Comparison of ENCODE assay signal across 7 mouse cellular contexts in genomic region chr7:29288942-29289638, GRCm38 (mm10). TPM values are rescaled to one million over a fixed set of nuclear protein-coding genes. Genes with fewer than 3 reads are reported as not detected.
DNase-seq lines count a peak whose midpoint lies in the region; ATAC-seq lines count a peak whose summit lies in the region.

TSS of gene Ppp1r14a (plus strand) at chr7:29289308.

- peaks cover 9% of the 10 kb centered on the region for H3K4me1 ChIP-seq in hindbrain, embryonic 16.5 days (ENCODE audit: control insufficient read depth, insufficient read depth, low read depth, low read length)
- peaks cover 42% of the 10 kb centered on the region for H3K4me1 ChIP-seq in limb, embryonic 12.5 days (replicated peaks)
- peaks cover 48% of the 10 kb centered on the region for H3K4me1 ChIP-seq in midbrain, embryonic 13.5 days (replicated peaks)

- no peaks in the 10 kb centered on the region for H3K36me3 ChIP-seq in hindbrain, embryonic 16.5 days (ENCODE audit: control insufficient read depth, insufficient read depth, low read length)
- H3K36me3 ChIP-seq in limb, embryonic 12.5 days: no peaks in the 10 kb centered on the region
- no peaks in the 10 kb centered on the region for H3K36me3 ChIP-seq in midbrain, embryonic 13.5 days
- no peaks in the 10 kb centered on the region for H3K36me3 ChIP-seq in splenic B cell, adult 2 months (ENCODE audit: control insufficient read depth, insufficient read depth, low read length, poor library complexity, severe bottlenecking)

- no peaks in the 10 kb centered on the region for H3K27me3 ChIP-seq in hindbrain, embryonic 16.5 days (replicated peaks; ENCODE audit: control insufficient read depth, insufficient read depth, low read length)
- H3K27me3 ChIP-seq in limb, embryonic 12.5 days: peaks cover 31% of the 10 kb centered on the region; the same call in 1 of the 2 replicates
- H3K27me3 ChIP-seq in midbrain, embryonic 13.5 days: peaks cover 16% of the 10 kb centered on the region
- no peaks in the 10 kb centered on the region for H3K27me3 ChIP-seq in splenic B cell, adult 2 months (ENCODE audit: control insufficient read depth, insufficient read depth, low read length, poor library complexity, severe bottlenecking)

- DNase-seq in ZHBTc4 (ENCODE audit: low read depth, low spot score): peak; percentile 87
- peak; percentile 80 to 88 for DNase-seq in cerebellum, postnatal 14 days
- DNase-seq in gastrocnemius, postnatal 10 days: peak; percentile 88
- DNase-seq in splenic B cell, adult 2 months (ENCODE audit: low read depth, low spot score): peak; percentile 70

- H3K27ac ChIP-seq in hindbrain, embryonic 16.5 days (ENCODE audit: low read depth, low read length): no peak within 1 kb of the TSS
- no peak within 1 kb of the TSS for H3K27ac ChIP-seq in limb, embryonic 12.5 days
- no peak within 1 kb of the TSS for H3K27ac ChIP-seq in midbrain, embryonic 13.5 days

- WGBS in hindbrain, embryonic 16.5 days: under 1% methylated on average over 43 of the region's 59 CpGs
- under 1% methylated on average over 59 of the region's 59 CpGs for WGBS in limb, embryonic 12.5 days
- 1% methylated on average over 59 of the region's 59 CpGs for WGBS in midbrain, embryonic 13.5 days

- H3K9me3 ChIP-seq in hindbrain, embryonic 16.5 days (ENCODE audit: control insufficient read depth, low read length): no peaks in the 10 kb centered on the region
- H3K9me3 ChIP-seq in limb, embryonic 12.5 days: no peaks in the 10 kb centered on the region
- no peaks in the 10 kb centered on the region for H3K9me3 ChIP-seq in midbrain, embryonic 13.5 days

- H3K9ac ChIP-seq in hindbrain, embryonic 16.5 days (ENCODE audit: low read depth, low read length): peak within 1 kb of the TSS; percentile 69
- H3K9ac ChIP-seq in limb, embryonic 12.5 days (replicated peaks): peak within 1 kb of the TSS; percentile 66
- peak within 1 kb of the TSS; percentile 67 for H3K9ac ChIP-seq in midbrain, embryonic 13.5 days (replicated peaks)

- H3K4me2 ChIP-seq in hindbrain, embryonic 16.5 days (ENCODE audit: low read length): peak within 1 kb of the TSS; percentile 76
- peak within 1 kb of the TSS; percentile 86 for H3K4me2 ChIP-seq in limb, embryonic 12.5 days
- peak within 1 kb of the TSS; percentile 95 for H3K4me2 ChIP-seq in midbrain, embryonic 13.5 days (replicated peaks)

- H3K4me3 ChIP-seq in hindbrain, embryonic 16.5 days (ENCODE audit: low read length): peak within 1 kb of the TSS; percentile 51
- peak within 1 kb of the TSS; percentile 58 for H3K4me3 ChIP-seq in limb, embryonic 12.5 days (replicated peaks)
- peak within 1 kb of the TSS; percentile 49 for H3K4me3 ChIP-seq in midbrain, embryonic 13.5 days (replicated peaks)

- peak; percentile 37; the same call in 1 of the 2 replicates for ATAC-seq in hindbrain, embryonic 16.5 days
- peak; percentile 63; the same call in 1 of the 2 replicates for ATAC-seq in limb, embryonic 12.5 days (ENCODE audit: insufficient number of reproducible peaks, insufficient read depth, low FRiP score, low TSS enrichment, low read depth)
- peak; percentile 41 for ATAC-seq in midbrain, embryonic 13.5 days

RNA-seq across cellular contexts. Expression of gene Ppp1r14a, which starts in this region (rescaled TPM):
- 10 to 100 TPM; 11.8 to 13.3 TPM for total RNA-seq in gastrocnemius, postnatal 10 days (2021)
- polyA plus RNA-seq in hindbrain, embryonic 16.5 days (2015; fragmentation: Nextera tagmentation; extraction: Ambion mirVana): 2.8 and 2.9 TPM in 2 replicates
- 7.6 and 8.0 TPM in 2 replicates for polyA plus RNA-seq in limb, embryonic 12.5 days (2016; fragmentation: Nextera tagmentation; extraction: Ambion mirVana)
- polyA plus RNA-seq in midbrain, embryonic 13.5 days (2015; fragmentation: Nextera tagmentation; extraction: Ambion mirVana): 7.9 and 8.1 TPM in 2 replicates
